Mouse (Mus musculus) testis, adult 2 months (tissue): ENCODE results near the gene Id4.

ENCODE experiments used
- CTCF ChIP-seq: fragments of 200-500 bp; IDR thresholded peaks from 2 replicates; pipeline ENCODE4 v1.5.1; 2012; ENCODE audit warnings: low read depth, mild to moderate bottlenecking, inconsistent platforms, low read length, moderate library complexity; ENCODE audit not compliant: control insufficient read depth, insufficient read depth, insufficient replicate concordance
- POLR2A ChIP-seq: fragments of 200-500 bp; IDR thresholded peaks from 2 replicates; pipeline ENCODE4 v1.6.1; 2012; ENCODE audit warnings: low read depth, mild to moderate bottlenecking, inconsistent platforms, low read length, moderate library complexity; ENCODE audit not compliant: control insufficient read depth

DNA sequence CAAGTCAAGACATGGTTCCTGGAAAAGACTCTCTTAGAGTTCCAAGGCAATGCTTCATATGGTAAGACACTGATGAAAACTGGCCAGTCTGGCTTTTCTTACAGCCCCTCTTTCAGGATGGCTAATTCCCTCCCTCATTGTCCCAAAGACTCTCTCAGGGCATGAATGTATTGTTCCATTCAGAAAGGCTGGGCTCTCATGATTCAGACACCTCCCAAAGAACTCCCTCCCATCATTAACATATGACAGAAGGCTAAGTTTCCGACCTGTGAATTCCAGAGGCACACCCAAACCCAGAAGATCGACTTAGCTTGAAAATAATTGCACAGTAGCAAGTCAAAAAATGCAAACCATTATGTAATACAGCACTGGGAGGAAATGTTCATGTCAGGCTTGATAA lies 8.5 kb upstream of the Id4 start:
- no peak for TF ChIP-seq POLR2A
- TF ChIP-seq CTCF = no peak
